Mouse (Mus musculus) liver, adult 2 months (tissue): ENCODE data around the gene Tlr11. TPM values are rescaled to one million over a fixed set of nuclear protein-coding genes. Genes with fewer than 3 reads are reported as not detected.

ENCODE experiments used
- DNase-seq: peaks from one replicate; pipeline ENCODE4 v3.0.0-alpha.2; 2011; ENCODE audit warnings: low read depth, low spot score; ENCODE audit errors: extremely low read depth
- H3K27ac ChIP-seq: fragments of 200-500 bp; replicated peaks from 2 replicates; pipeline ENCODE4 v1.5.1; 2012; ENCODE audit warnings: low read depth, mild to moderate bottlenecking, control low read depth, inconsistent platforms, low read length; ENCODE audit not compliant: insufficient read depth
- H3K27me3 ChIP-seq: fragments of 200-500 bp; 2 replicates; pipeline ENCODE4 v1.6.1; 2012; ENCODE audit warnings: mild to moderate bottlenecking, moderate library complexity, low read length, inconsistent platforms; ENCODE audit not compliant: control insufficient read depth, insufficient read depth
- H3K36me3 ChIP-seq: fragments of 200-500 bp; 2 replicates; pipeline ENCODE4 v1.6.1; 2012; ENCODE audit warnings: low read length, inconsistent platforms; ENCODE audit not compliant: control insufficient read depth, insufficient read depth
- H3K4me1 ChIP-seq: fragments of 200-500 bp; 2 replicates; pipeline ENCODE4 v1.6.1; 2011; ENCODE audit warnings: low read length; ENCODE audit not compliant: control insufficient read depth, insufficient read depth
- H3K4me3 ChIP-seq: fragments of 200-500 bp; 2 replicates; pipeline ENCODE4 v1.5.1; 2011; ENCODE audit warnings: low read depth, mild to moderate bottlenecking, control low read depth, low read length, moderate library complexity; ENCODE audit not compliant: insufficient read depth
- H3K79me2 ChIP-seq: fragments of 200-500 bp; 2 replicates; pipeline ENCODE4 v1.6.1; 2012; ENCODE audit warnings: inconsistent platforms, mild to moderate bottlenecking, low read length, moderate library complexity; ENCODE audit not compliant: control insufficient read depth, insufficient read depth
- H3K9ac ChIP-seq: fragments of 200-500 bp; 2 replicates; pipeline ENCODE4 v1.6.1; 2012; ENCODE audit warnings: low read depth, mild to moderate bottlenecking, control low read depth, inconsistent platforms, low read length
- CTCF ChIP-seq: fragments of 200-500 bp; IDR thresholded peaks from 2 replicates; pipeline ENCODE4 v1.5.1; 2011; ENCODE audit warnings: low read depth, low read length, control low read depth
- POLR2A ChIP-seq: fragments of 200-500 bp; IDR thresholded peaks from 2 replicates; pipeline ENCODE4 v1.6.1; 2011; ENCODE audit warnings: low read length, control low read depth; ENCODE audit not compliant: insufficient read depth; ENCODE audit errors: extremely low read depth
- WGBS: fragments of 180-500 bp; shearing (Covaris S2); methylation state at CpG from one replicate; pipeline ENCODE4 v1.1.7; 2018; 5-methylcytosine and 5-hydroxymethylcytosine counted together
- polyA plus RNA-seq: library from polyadenylated mRNA; depleted of rRNA; stranded (reverse); fragments of >200 nt; gene quantifications from 2 replicates; pipeline ENCODE4 v1.2.3, GENCODE M21; 2012; rRNA removed
- total RNA-seq: library from RNA; depleted of rRNA; stranded (reverse); fragments of >200 nt; gene quantifications from 2 replicates; pipeline ENCODE4 v1.2.3, GENCODE M21; 2014; rRNA removed

Tlr11 gene
- total and polyA plus RNA-seq, 2 experiments, result 0.17 to 0.28 TPM

DNA sequence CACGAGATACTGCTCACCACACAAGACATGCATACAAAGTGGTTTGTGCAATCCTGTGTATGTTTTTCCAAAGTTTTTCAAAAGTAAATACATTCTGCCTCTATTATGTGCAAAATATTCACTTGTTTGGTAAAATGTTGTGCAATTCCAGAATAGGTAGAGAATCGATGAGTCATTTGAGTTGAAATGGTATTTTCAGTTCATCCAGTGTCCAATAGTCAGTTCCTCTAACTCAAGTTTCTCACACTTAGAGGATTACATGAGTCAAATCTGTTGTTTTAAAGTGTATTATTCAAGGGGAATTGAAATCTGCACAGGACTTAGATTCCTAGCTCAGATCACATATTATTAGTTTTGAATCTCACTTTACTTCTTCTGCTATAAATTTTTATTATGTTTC lies 5.8 kb downstream of the Tlr11 start:
- TF ChIP-seq POLR2A (no peak), CTCF (no peak)
- DNase-seq, result peak; percentile 72
- peaks cover 3% of the 10 kb centered on the region; the same call in 1 of the 2 replicates for H3K4me1 ChIP-seq
- H3K27ac ChIP-seq, result no peak overlapping the region
- H3K9ac ChIP-seq, result no peak overlapping the region
- H3K36me3 ChIP-seq, result no peaks in the 10 kb centered on the region
- 15% methylated on average over 2 of the region's 2 CpGs for WGBS
- H3K27me3 ChIP-seq, result no peaks in the 10 kb centered on the region
- H3K4me3 ChIP-seq, result no peak overlapping the region
- no peaks in the 10 kb centered on the region for H3K79me2 ChIP-seq

DNA sequence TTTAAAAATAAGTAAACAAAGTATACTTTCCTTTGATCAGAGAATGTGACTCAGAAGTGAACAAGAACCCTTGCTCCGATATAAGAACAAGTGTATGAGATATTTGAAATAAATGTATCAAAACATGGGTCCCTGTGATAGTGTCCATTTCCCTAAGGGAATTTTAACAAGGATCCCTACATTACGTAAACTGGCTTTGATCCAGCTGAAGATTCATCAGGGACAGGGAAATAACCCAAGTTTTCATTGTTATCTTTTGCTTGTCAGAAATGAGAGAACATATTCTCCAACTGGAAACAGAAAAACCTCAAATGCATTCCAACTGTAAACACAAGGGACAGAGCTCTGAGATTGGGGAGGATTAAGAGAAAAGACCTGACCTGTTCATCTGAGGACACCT lies 23.1 kb downstream of the Tlr11 start, which contains the start of gene Olfr736:
Gene Olfr736, plus strand, starts transcription at position 301 of the 400 bp plus-strand sequence.
- H3K4me3 ChIP-seq, result no peak within 1 kb of the TSS
- WGBS, result 82% methylated on average over 2 of the region's 2 CpGs

DNA sequence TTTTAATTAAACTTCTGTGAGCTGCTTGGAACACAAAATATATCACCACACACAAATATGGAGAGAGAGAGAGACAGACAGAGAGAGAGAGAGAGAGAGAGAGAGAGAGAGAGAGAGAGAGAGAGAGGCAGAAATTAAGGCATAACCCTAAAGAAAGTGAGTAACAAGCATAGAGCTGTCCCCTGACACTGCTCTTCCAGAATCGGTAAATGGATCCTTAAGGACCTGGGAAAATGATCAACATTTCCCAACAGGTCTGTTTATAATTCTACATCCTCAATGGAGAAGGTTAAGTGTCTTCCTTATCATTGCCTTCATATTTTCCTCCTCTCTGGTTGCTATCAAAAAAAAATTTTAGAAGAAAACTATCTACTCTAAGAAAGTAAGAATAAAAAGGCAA lies 49.6 kb downstream of the Tlr11 start, which contains the start of gene Olfr738:
Gene Olfr738, plus strand, starts transcription at position 301 of the 400 bp plus-strand sequence.
- no peaks in the 10 kb centered on the region for H3K79me2 ChIP-seq
- TF ChIP-seq CTCF (no peak), POLR2A (no peak)
- no peak within 1 kb of the TSS for H3K4me3 ChIP-seq
- H3K27ac ChIP-seq, result no peak within 1 kb of the TSS
- no peak within 1 kb of the TSS for H3K9ac ChIP-seq
- DNase-seq, result no peak
- H3K4me1 ChIP-seq, result no peaks in the 10 kb centered on the region
- 79% methylated on average over 1 of the region's 1 CpGs for WGBS
- no peaks in the 10 kb centered on the region for H3K36me3 ChIP-seq
- no peaks in the 10 kb centered on the region for H3K27me3 ChIP-seq

More for the DNA sequence above, 23.1 kb downstream of the Tlr11 start, which contains the start of gene Olfr736:
- Histone ChIP-seq H3K36me3 (no peaks in the 10 kb centered on the region), H3K9ac (no peak within 1 kb of the TSS), H3K4me1 (no peaks in the 10 kb centered on the region), H3K27me3 (no peaks in the 10 kb centered on the region), H3K79me2 (no peaks in the 10 kb centered on the region), H3K27ac (no peak within 1 kb of the TSS)
- TF ChIP-seq CTCF, result no peak
- TF ChIP-seq POLR2A, result no peak
- no peak for DNase-seq

Other genes with a start within 250 kb of the Tlr11 start
- not detected in 2 replicates for gene Olfr727, start 234.7 kb upstream of the Tlr11 start, total RNA-seq
- gene Olfr727, start 234.7 kb upstream of the Tlr11 start, polyA plus RNA-seq, result not detected in 2 replicates
- not detected in 2 replicates for gene Olfr728, start 215.2 kb upstream of the Tlr11 start, total RNA-seq
- gene Olfr728, start 215.2 kb upstream of the Tlr11 start, polyA plus RNA-seq, result not detected in 2 replicates
- not detected in 2 replicates for gene Olfr729, start 205.0 kb upstream of the Tlr11 start, total RNA-seq
- not detected in 2 replicates for gene Olfr729, start 205.0 kb upstream of the Tlr11 start, polyA plus RNA-seq
- gene Olfr730, start 169.7 kb upstream of the Tlr11 start, total RNA-seq, result not detected in 2 replicates
- gene Olfr730, start 169.7 kb upstream of the Tlr11 start, polyA plus RNA-seq, result not detected in 2 replicates
- gene Olfr731, start 116.0 kb upstream of the Tlr11 start, total RNA-seq, result not detected in 2 replicates
- not detected in 2 replicates for gene Olfr731, start 116.0 kb upstream of the Tlr11 start, polyA plus RNA-seq
- gene Olfr732, start 73.7 kb upstream of the Tlr11 start, total RNA-seq, result not detected in 2 replicates
- gene Olfr732, start 73.7 kb upstream of the Tlr11 start, polyA plus RNA-seq, result not detected in 2 replicates
- not detected in 2 replicates for gene Olfr733, start 56.4 kb upstream of the Tlr11 start, total RNA-seq
- not detected in 2 replicates for gene Olfr733, start 56.4 kb upstream of the Tlr11 start, polyA plus RNA-seq
- not detected in 2 replicates for gene Olfr734, start 31.2 kb upstream of the Tlr11 start, total RNA-seq
- gene Olfr734, start 31.2 kb upstream of the Tlr11 start, polyA plus RNA-seq, result not detected in 2 replicates
- not detected in 2 replicates for gene Olfr735, start 9.0 kb upstream of the Tlr11 start, total RNA-seq
- not detected in 2 replicates for gene Olfr735, start 9.0 kb upstream of the Tlr11 start, polyA plus RNA-seq
- gene Olfr736, start 23.2 kb downstream of the Tlr11 start, total RNA-seq, result not detected in 2 replicates
- not detected in 2 replicates for gene Olfr736, start 23.2 kb downstream of the Tlr11 start, polyA plus RNA-seq
- not detected in 2 replicates for gene Olfr738, start 49.7 kb downstream of the Tlr11 start, total RNA-seq
- not detected in 2 replicates for gene Olfr738, start 49.7 kb downstream of the Tlr11 start, polyA plus RNA-seq
- gene Olfr739, start 60.7 kb downstream of the Tlr11 start, total RNA-seq, result not detected in 2 replicates
- not detected in 2 replicates for gene Olfr739, start 60.7 kb downstream of the Tlr11 start, polyA plus RNA-seq
- gene Olfr740, start 87.6 kb downstream of the Tlr11 start, total RNA-seq, result not detected in 2 replicates
- gene Olfr740, start 87.6 kb downstream of the Tlr11 start, polyA plus RNA-seq, result not detected in 2 replicates
- gene Olfr741, start 114.8 kb downstream of the Tlr11 start, total RNA-seq, result not detected in 2 replicates
- not detected in 2 replicates for gene Olfr741, start 114.8 kb downstream of the Tlr11 start, polyA plus RNA-seq
- not detected in 2 replicates for gene Olfr742, start 145.7 kb downstream of the Tlr11 start, total RNA-seq
- gene Olfr742, start 145.7 kb downstream of the Tlr11 start, polyA plus RNA-seq, result not detected in 2 replicates
- gene Olfr743, start 163.9 kb downstream of the Tlr11 start, total RNA-seq, result not detected in 2 replicates
- gene Olfr743, start 163.9 kb downstream of the Tlr11 start, polyA plus RNA-seq, result not detected in 2 replicates